Mouse (Mus musculus): ENCODE measurements around the gene Cacna1s. TPM values are rescaled to one million over a fixed set of nuclear protein-coding genes. Genes with fewer than 3 reads are reported as not detected.

Cacna1s gene
- polyA plus RNA-seq, 1 experiment from 2014 or later, result 0.47 TPM

DNA sequence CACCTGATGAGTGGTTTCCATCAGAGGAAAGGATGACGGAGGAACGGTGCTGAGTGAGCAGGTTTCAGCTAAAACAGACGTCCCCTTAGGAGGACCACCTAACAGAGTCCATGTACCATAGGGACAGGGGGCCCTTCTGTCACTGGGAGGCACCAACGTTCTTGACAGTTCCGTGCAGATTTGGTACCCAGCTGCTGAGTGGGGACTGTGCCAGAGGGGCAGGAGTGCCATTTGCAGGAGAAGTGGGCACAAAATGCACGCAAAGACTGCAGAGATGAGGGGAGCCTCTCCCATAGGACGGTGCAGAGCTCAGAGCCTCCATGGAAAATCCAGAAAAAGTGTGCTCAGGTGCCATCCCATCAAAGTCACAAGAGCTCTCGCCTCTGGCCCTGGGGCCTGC, 69.5 kb downstream of the Cacna1s start:
- ATAC-seq (replicated peaks), result no peak
- Histone ChIP-seq H3K9me3 (no peaks in the 10 kb centered on the region), H3K36me3 (no peaks in the 10 kb centered on the region), H3K9ac (replicated peaks) (no peak overlapping the region), H3K4me2 (replicated peaks) (no peak overlapping the region), H3K4me1 (peaks cover 13% of the 10 kb centered on the region), H3K4me3 (no peak overlapping the region), H3K27ac (replicated peaks) (no peak overlapping the region), H3K27me3 (no peaks in the 10 kb centered on the region)
- 62% methylated on average over 8 of the region's 8 CpGs for WGBS

DNA sequence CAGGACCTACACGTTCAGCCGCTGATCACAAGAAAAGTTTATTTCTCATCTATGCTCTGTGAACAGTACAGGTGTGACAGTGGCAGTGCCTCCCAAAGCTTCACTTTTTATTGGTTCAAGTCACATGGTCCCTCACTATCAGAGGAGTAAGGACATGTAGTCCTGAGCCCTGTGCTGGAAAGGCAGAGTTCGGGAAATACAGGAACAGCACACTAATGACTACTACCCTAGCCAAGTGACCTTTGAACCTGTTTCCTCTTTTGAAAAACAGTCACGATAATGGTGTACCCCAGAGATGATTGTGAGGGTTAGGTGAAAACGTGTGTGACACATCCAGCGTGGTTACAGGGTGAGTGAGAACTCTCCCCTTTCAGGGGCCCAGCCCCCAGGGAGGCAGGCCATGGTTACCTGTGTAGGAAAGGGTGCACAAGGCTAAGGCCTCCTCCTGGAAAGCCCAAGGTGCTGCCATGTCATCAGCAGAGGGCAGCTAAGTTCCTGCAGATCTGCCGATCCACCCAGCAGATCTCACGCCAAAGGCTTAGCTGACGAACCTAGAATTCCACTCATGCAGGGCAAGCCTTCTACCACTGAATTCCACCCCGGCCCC, 73.7 kb downstream of the Cacna1s start:
- no peak overlapping the region for H3K27ac ChIP-seq (replicated peaks)
- no peak overlapping the region for H3K4me2 ChIP-seq (replicated peaks)
- no peak overlapping the region for H3K4me3 ChIP-seq
- 88% methylated on average over 10 of the region's 10 CpGs for WGBS
- no peak overlapping the region for H3K9ac ChIP-seq (replicated peaks)
- H3K4me1 ChIP-seq, result peaks cover 18% of the 10 kb centered on the region
- no peaks in the 10 kb centered on the region for H3K36me3 ChIP-seq
- H3K27me3 ChIP-seq, result no peaks in the 10 kb centered on the region
- ATAC-seq (replicated peaks), result no peak
- H3K9me3 ChIP-seq, result no peaks in the 10 kb centered on the region

DNA sequence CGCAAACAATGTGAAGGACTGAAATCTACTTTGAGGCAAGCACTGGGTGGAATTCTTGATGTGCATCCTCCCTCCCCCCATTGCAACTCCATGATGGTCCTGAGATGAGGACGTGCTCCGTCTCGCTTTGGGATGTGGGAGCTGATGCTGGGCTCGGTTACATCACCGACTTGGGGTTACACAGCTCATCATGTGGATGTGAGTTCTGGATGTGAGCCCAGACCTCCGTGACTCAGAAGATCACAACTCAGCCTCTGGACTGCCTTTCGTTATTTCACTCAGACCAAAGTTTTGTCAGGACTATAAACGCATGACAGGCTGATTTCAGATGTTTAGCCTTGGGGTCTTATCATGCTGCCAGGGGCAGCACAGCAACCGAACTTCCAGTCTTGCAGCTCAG, 74.3 kb downstream of the Cacna1s start:
- H3K9me3 ChIP-seq, result no peaks in the 10 kb centered on the region
- 75% methylated on average over 10 of the region's 10 CpGs for WGBS
- ATAC-seq (replicated peaks), result no peak

DNA sequence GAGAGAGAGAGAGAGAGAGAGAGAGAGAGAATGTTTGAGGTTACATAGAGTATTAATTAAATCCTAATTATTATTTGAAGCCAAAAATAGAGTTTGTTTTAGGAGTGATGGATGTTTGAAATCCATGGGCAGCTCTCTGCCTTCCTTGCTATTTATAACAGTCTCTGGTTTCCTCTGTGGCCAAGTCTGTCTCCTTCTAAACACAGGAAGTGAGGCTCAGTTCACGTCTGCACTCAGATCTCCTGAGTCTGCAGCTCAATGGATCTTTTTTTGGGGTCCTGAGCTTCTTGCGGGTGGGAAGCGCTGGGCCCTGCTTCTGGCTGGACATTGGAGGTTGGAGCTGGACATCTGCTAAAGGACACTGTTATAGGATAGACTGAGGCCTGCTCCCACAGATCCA, 75.3 kb downstream of the Cacna1s start:
- H3K4me3 ChIP-seq, result no peak overlapping the region
- no peaks in the 10 kb centered on the region for H3K27me3 ChIP-seq
- peaks cover 18% of the 10 kb centered on the region for H3K4me1 ChIP-seq
- no peak for ATAC-seq (replicated peaks)
- no peaks in the 10 kb centered on the region for H3K36me3 ChIP-seq
- H3K9ac ChIP-seq (replicated peaks), result no peak overlapping the region
- no peaks in the 10 kb centered on the region for H3K9me3 ChIP-seq
- H3K4me2 ChIP-seq (replicated peaks), result no peak overlapping the region
- WGBS, result 77% methylated on average over 3 of the region's 3 CpGs
- no peak overlapping the region for H3K27ac ChIP-seq (replicated peaks)

More for the DNA sequence above, 74.3 kb downstream of the Cacna1s start:
- Histone ChIP-seq H3K27me3 (no peaks in the 10 kb centered on the region), H3K4me2 (replicated peaks) (no peak overlapping the region), H3K36me3 (no peaks in the 10 kb centered on the region), H3K4me1 (peaks cover 18% of the 10 kb centered on the region), H3K4me3 (no peak overlapping the region), H3K27ac (replicated peaks) (no peak overlapping the region), H3K9ac (replicated peaks) (no peak overlapping the region)

DNA sequence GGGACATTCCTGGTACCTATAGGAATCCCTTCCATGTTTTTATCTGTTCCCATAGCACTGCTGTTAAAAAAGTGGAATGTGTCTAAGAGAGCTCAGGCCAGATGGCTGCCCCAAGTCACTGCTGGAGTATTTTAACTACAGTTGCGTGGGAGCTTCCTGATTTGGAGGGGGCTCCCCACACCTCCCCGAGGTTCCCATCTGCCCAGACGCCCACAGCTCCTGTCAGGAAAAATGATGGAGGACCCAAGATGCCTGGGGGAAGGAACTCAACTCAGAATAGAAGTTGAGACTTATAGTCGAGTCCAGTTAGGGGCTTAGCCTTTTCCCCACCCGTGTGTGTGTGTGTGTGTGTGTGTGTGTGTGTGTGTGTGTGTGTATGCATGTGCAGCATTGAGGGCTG, 75.9 kb downstream of the Cacna1s start:
- no peaks in the 10 kb centered on the region for H3K9me3 ChIP-seq
- H3K9ac ChIP-seq (replicated peaks), result no peak overlapping the region
- WGBS, result 58% methylated on average over 5 of the region's 5 CpGs
- H3K36me3 ChIP-seq, result no peaks in the 10 kb centered on the region
- no peak overlapping the region for H3K4me2 ChIP-seq (replicated peaks)
- no peaks in the 10 kb centered on the region for H3K27me3 ChIP-seq
- no peak overlapping the region for H3K27ac ChIP-seq (replicated peaks)
- no peak overlapping the region for H3K4me3 ChIP-seq
- peaks cover 20% of the 10 kb centered on the region for H3K4me1 ChIP-seq
- no peak for ATAC-seq (replicated peaks)

DNA sequence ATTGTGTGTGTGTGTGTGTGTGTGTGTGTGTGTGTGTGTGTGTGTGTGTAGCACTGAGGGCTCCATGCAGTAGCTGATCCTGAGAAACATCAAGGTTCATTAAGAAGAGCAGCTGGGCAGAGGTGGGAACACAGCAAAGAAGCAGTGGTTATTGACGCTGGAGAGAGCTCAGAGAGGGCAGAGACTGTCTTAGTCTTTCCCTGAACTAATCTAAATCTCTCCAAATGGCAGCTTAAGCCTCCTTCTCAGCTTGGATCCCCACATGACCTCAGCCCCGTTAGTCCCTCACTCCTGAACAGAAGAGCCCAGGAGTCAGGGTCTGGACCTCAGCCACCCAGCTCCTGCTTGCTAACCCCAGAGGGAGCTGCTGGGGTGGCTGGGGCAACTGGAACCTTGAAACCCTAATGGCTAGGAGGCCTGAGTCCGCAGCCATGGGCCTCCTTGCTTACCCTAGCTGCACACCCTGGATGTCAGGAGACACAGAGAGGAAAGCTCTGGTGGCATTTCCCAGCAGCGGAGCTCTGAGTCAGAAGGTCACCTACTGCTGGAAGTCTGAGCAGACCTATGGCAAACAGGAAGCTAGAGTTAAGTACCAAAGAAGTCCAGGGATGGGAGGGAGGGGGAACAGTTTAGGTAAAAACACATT, 76.5 kb downstream of the Cacna1s start:
- Histone ChIP-seq H3K4me3 (no peak overlapping the region), H3K4me2 (replicated peaks) (no peak overlapping the region), H3K27ac (replicated peaks) (no peak overlapping the region), H3K9ac (replicated peaks) (no peak overlapping the region), H3K36me3 (no peaks in the 10 kb centered on the region), H3K9me3 (no peaks in the 10 kb centered on the region), H3K4me1 (peaks cover 27% of the 10 kb centered on the region), H3K27me3 (no peaks in the 10 kb centered on the region)
- ATAC-seq (replicated peaks), result no peak
- 65% methylated on average over 4 of the region's 4 CpGs for WGBS

DNA sequence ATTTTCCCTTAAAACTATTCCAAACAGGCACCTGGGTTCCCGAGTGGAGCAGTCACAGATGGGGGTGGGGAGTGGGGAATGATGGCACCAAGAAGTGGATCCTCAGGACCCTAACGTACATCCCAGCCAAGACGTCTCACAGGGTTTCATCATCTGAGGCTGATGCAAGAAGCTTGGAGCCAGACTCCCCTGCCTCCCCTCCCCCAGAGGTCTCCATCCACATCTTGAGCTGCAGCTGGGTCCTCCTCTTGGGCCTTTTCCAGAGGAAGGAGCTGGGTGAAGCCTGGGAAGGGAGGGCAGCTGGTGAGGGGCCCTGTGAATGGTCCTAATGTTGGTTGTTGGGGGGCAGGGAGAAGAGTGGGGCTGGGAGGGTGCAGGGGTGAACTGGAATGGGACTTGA, 77.6 kb downstream of the Cacna1s start:
- Histone ChIP-seq H3K4me1 (peaks cover 37% of the 10 kb centered on the region), H3K9me3 (no peaks in the 10 kb centered on the region), H3K36me3 (no peaks in the 10 kb centered on the region), H3K27ac (replicated peaks) (peak overlapping the region; percentile 93; the same call in 1 of the 2 replicates), H3K4me3 (peak overlapping the region; percentile 86), H3K27me3 (no peaks in the 10 kb centered on the region), H3K9ac (replicated peaks) (no peak overlapping the region; the same call in 1 of the 2 replicates), H3K4me2 (replicated peaks) (peak overlapping the region; percentile 73)
- 46% methylated on average over 3 of the region's 3 CpGs for WGBS
- ATAC-seq (replicated peaks), result no peak

DNA sequence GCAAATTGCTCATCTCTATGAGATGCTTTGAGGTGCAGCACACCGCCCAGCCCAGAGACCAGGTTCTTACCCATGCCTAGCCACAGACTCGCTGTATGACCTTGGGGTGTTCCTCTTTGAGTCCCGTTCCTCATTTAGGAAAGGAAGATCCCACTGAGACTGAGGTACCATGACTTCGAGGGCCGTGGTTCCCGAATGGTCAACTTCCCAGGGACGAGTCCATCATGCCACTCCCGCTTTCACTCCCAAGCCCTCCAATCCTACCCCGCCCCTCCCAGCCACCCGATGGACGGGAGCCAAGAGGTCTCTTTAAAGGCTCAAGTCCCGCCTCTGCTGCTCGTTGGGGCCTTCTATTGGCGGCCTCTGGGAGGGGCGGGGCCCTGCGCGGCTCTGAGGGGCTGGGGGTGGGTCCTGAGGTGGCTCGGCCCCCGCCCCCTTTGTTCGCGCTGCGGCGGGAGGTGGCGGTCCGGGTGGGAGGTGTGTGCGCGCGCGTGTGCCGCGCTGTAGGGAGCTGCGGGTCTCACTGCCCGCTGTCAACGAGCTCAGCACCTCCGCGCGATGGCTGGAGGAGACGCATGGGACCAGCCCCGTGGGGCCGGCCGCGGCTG, 78.5 kb downstream of the Cacna1s start, which contains the start of gene Kif21b:
TSS of gene Kif21b (plus strand) at position 439 of the 608 bp plus-strand sequence.
- Histone ChIP-seq H3K4me2 (replicated peaks) (peak within 1 kb of the TSS; percentile 73), H3K9me3 (no peaks in the 10 kb centered on the region), H3K27me3 (no peaks in the 10 kb centered on the region), H3K36me3 (no peaks in the 10 kb centered on the region), H3K9ac (replicated peaks) (peak within 1 kb of the TSS; percentile 94), H3K27ac (replicated peaks) (peak within 1 kb of the TSS; percentile 93), H3K4me1 (peaks cover 46% of the 10 kb centered on the region), H3K4me3 (peak within 1 kb of the TSS; percentile 86)
- ATAC-seq (replicated peaks), result peak; percentile 86
- 2% methylated on average over 42 of the region's 42 CpGs for WGBS

DNA sequence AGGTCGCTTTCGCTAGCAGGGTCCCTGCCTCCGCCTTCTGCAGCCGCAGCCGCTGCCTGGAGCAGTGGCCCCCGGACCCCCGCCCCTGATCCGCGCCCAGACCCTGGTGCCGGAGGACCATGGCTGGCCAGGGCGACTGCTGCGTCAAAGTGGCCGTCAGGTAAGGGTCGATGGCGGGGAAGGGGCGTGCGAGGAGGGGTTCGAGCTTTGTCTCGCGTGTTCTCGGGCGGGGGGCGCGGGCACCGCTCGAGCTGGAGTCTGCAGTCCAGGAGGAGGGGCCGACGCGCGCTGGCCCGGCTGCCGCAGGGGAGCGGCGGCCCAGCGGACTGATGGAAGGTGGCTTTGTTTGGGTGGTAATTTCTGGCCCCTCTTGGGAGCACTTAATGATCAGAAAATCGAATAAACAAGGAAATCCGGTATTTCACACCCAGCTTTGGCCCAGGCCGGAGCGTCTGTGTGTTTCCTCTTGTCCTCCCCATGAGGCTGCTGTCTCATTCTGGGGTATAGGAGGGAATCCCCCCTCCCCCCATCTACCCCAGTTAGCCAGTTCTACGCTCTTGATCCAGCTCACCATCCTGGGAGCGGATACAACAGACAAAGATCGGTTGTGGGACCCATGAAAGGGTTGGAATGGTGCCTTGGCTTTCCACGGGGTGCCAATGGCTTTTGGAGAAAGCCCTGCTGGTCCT, 79.2 kb downstream of the Cacna1s start:
- peak overlapping the region; percentile 86 for H3K4me3 ChIP-seq
- H3K27me3 ChIP-seq, result no peaks in the 10 kb centered on the region
- ATAC-seq (replicated peaks), result peak; percentile 37
- H3K4me2 ChIP-seq (replicated peaks), result peak overlapping the region; percentile 73
- H3K9ac ChIP-seq (replicated peaks), result peak overlapping the region; percentile 94
- H3K9me3 ChIP-seq, result no peaks in the 10 kb centered on the region
- no peaks in the 10 kb centered on the region for H3K36me3 ChIP-seq
- peaks cover 53% of the 10 kb centered on the region for H3K4me1 ChIP-seq
- H3K27ac ChIP-seq (replicated peaks), result peak overlapping the region; percentile 93
- under 1% methylated on average over 42 of the region's 43 CpGs for WGBS

DNA sequence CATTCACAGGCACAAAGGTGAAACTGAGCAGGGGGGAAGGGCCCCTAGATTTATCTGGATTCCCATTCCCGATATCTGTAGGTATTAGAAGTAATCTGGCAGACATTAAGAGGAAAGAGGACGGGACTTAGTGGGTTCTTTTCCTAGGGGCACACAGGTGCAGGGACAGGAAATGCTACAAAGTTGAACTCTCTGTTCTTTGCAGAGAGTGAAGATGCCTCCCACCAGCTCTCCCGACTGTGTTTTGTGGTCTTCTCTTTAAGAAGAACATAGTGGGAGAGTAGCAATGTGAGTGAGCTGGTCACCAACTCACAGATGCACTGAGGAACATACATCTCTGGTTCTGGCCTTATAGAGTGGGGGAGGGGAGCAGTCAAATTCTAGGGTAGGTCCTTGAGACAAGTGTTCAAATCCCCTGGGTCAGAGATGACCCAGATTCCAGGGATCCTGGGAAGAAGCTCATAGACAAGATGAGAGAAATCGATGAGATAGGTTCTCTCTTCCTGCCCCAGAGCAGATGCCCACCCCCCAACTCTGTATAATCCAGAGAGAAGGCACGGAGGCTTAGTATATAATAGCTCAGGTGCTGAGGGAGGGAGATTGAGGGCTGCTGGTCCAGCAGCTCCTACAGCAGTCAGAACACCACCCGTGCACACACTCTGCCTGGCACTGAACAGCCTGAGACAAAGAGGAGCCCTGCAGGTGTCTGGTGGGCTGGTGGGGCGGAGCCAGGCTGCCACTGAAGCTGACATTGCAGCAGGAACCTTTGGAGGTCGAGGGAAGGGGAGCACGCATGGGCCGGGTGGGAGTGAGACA, 80.0 kb downstream of the Cacna1s start:
- peaks cover 62% of the 10 kb centered on the region for H3K4me1 ChIP-seq
- no peaks in the 10 kb centered on the region for H3K36me3 ChIP-seq
- peak overlapping the region; percentile 73 for H3K4me2 ChIP-seq (replicated peaks)
- H3K27ac ChIP-seq (replicated peaks), result peak overlapping the region; percentile 93
- H3K4me3 ChIP-seq, result peak overlapping the region; percentile 86
- H3K9me3 ChIP-seq, result no peaks in the 10 kb centered on the region
- ATAC-seq (replicated peaks), result peak; percentile 16
- H3K9ac ChIP-seq (replicated peaks), result peak overlapping the region; percentile 94
- H3K27me3 ChIP-seq, result no peaks in the 10 kb centered on the region
- WGBS, result 24% methylated on average over 10 of the region's 10 CpGs

DNA sequence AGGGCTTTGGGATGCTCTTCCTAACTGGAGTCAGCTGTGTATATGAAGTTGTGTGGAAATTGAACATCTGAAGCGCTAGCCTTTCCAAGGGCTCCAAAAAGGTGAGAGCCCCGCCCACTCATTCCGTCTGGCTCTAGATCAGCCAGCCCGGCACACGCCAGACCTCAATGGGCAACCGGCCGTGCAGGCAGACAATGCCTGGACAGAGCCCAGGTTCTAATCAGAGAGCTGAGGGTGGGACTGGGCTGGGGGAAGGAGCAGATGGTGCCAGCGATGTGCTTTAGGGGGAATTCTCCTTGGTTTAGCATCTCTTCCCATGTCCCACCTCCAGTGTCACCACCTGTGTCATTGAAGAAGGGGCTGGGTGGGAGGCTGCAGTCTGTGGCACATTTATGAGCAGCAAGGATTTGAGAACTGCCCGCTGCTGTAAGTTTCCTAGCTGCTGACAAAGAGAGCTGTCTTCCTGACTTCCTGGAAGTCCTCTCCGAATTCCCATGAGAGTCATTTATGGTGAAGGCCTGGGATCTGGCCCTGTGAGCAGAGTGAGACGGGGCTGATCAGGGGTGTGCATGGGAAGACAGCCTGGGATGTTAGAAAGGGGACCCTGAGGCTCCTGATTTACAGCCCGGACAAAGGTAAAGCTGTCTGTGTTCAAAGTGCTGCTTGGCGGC, 81.2 kb downstream of the Cacna1s start:
- no peaks in the 10 kb centered on the region for H3K9me3 ChIP-seq
- ATAC-seq (replicated peaks), result peak; percentile 14; the same call in 1 of the 2 replicates
- peak overlapping the region; percentile 73 for H3K4me2 ChIP-seq (replicated peaks)
- 19% methylated on average over 13 of the region's 13 CpGs for WGBS
- H3K4me1 ChIP-seq, result peaks cover 68% of the 10 kb centered on the region
- peak overlapping the region; percentile 94 for H3K9ac ChIP-seq (replicated peaks)
- peak overlapping the region; percentile 93 for H3K27ac ChIP-seq (replicated peaks)
- no peaks in the 10 kb centered on the region for H3K27me3 ChIP-seq
- H3K4me3 ChIP-seq, result peak overlapping the region; percentile 86
- H3K36me3 ChIP-seq, result no peaks in the 10 kb centered on the region
